Mouse (Mus musculus) liver, embryonic 11.5 days (tissue): ENCODE results near the gene Sctr. TPM values are rescaled to one million over a fixed set of nuclear protein-coding genes. Genes with fewer than 3 reads are reported as not detected.
A peak's percentile ranks its signal among the peaks of the same experiment; 100 is the strongest.

Experiments used
- ATAC-seq: fragments of 200-750 bp; cut with Nextera tagmentation; replicated peaks from 2 replicates; pipeline ENCODE4 v1.8.0; 2017; ENCODE audit warnings: moderate number of reproducible peaks, mild to moderate bottlenecking, moderate TSS enrichment, moderate library complexity; ENCODE audit not compliant: low FRiP score
- DNase-seq: peaks from one replicate; pipeline ENCODE4 v3.0.0-alpha.2; 2017; ENCODE audit warnings: low spot score
- H3K27ac ChIP-seq: fragments of 300-500 bp; sonication (generic); 2 replicates; pipeline ENCODE4 v1.5.1; 2014; ENCODE audit warnings: mild to moderate bottlenecking, low read depth, low read length, control low read depth
- H3K27me3 ChIP-seq: fragments of 300-500 bp; sonication (generic); replicated peaks from 2 replicates; pipeline ENCODE4 v1.6.1; 2014; ENCODE audit warnings: low read length, mixed read lengths; ENCODE audit not compliant: control insufficient read depth, insufficient read depth
- H3K36me3 ChIP-seq: fragments of 300-500 bp; sonication (generic); 2 replicates; pipeline ENCODE4 v1.6.1; 2014; ENCODE audit warnings: mild to moderate bottlenecking, low read length, moderate library complexity, mixed read lengths; ENCODE audit not compliant: control insufficient read depth, insufficient read depth
- H3K4me1 ChIP-seq: fragments of 300-500 bp; sonication (generic); replicated peaks from 2 replicates; pipeline ENCODE4 v1.6.1; 2014; ENCODE audit warnings: low read length, mixed read lengths; ENCODE audit not compliant: control insufficient read depth, insufficient read depth
- H3K4me2 ChIP-seq: fragments of 300-500 bp; sonication (generic); 2 replicates; pipeline ENCODE4 v1.6.1; 2014; ENCODE audit warnings: mild to moderate bottlenecking, control low read depth, moderate library complexity
- H3K4me3 ChIP-seq: fragments of 300-500 bp; sonication (generic); 2 replicates; pipeline ENCODE4 v1.5.1; 2014; ENCODE audit warnings: low read depth, low read length, control low read depth
- H3K9ac ChIP-seq: fragments of 300-500 bp; sonication (generic); 2 replicates; pipeline ENCODE4 v1.6.1; 2014; ENCODE audit warnings: low read depth, low read length, control low read depth
- H3K9me3 ChIP-seq: fragments of 300-500 bp; sonication (generic); 2 replicates; pipeline ENCODE4 v1.6.1; 2016; ENCODE audit warnings: low read length, inconsistent platforms, mixed read lengths; ENCODE audit not compliant: control insufficient read depth
- WGBS: fragments of 180-500 bp; shearing (Covaris S2); extraction: QIAGEN DNeasy Blood & Tissue Kit; methylation state at CpG from one replicate; pipeline ENCODE4 v1.1.7; 2014; 5-methylcytosine and 5-hydroxymethylcytosine counted together
- polyA plus RNA-seq: library from polyadenylated mRNA; unstranded; fragments of >200 nt; fragmentation: Nextera tagmentation; extraction: Ambion mirVana; gene quantifications from 2 replicates; pipeline ENCODE4 v1.2.1, GENCODE M21; 2014

Gene Sctr
- polyA plus RNA-seq, 1 experiment from 2014 or later, result not detected

DNA sequence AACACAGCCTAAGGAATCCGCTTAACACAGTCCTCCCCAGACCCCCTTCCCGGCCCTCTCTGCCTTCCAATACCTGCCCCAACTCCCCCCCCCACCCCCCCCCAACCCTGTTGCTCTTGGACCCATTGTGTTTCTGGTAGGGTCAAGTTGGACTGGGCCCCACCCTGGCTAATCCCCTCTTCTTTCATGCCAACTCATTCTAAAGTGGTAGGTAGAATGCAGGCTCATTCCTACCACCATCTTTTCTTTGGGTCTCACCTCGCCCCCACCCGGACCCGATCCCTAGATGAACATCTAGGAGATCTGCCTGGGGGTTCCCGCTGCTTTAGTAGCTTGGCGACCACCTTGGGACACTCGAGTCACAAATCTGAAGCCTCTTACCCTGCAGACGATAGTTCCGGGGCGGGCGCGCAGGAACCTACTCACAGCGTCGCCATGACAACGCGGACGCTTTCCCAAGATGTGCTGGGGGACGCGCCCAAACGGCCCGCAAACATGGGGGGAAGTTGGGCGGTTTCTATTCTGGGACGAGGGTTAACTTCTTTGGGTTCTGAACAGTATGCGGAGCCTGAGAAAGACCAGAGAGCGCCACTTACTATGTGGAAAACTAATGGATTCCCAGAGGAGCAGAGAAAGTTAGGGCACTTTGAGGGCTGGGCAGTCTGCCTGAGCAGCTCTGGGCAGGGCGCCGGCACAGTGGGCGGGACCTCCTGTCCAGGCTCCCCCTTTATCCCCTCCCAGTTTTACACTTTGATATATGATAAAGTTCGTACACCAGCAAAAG lies 9.7 kb upstream of the Sctr start, which contains the start of gene Cfap221:
Gene Cfap221, minus strand, starts transcription at position 437 of the 784 bp plus-strand sequence.
- DNase-seq (peak; percentile 80), ATAC-seq (peak; percentile 85)
- no peaks in the 10 kb centered on the region for H3K27me3 ChIP-seq
- no peak within 1 kb of the TSS for H3K27ac ChIP-seq
- peak within 1 kb of the TSS; percentile 50 for H3K4me3 ChIP-seq
- no peaks in the 10 kb centered on the region for H3K9me3 ChIP-seq
- H3K36me3 ChIP-seq, result no peaks in the 10 kb centered on the region
- H3K9ac ChIP-seq, result no peak within 1 kb of the TSS
- H3K4me1 ChIP-seq, result no peaks in the 10 kb centered on the region
- 4% methylated on average over 30 of the region's 30 CpGs for WGBS
- H3K4me2 ChIP-seq, result peak within 1 kb of the TSS; percentile 73

DNA sequence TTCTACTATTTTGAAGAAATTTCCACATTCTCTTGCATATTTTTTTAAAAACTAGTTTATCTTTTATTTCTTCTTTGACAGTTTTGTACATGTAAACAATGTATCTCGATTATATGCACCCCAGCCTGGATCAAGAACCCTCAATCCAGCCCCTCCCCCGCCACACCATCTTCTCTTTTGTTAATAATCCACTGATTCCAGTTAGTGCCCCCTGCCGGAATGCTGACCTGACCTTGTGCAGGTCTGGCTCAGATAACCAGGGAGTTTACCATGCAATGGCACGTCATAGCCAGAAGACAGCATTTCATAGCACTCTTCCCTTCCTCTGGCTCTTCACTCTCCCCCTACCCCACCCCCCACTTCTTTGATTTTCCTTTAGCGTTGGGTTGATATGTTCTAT lies 9.1 kb upstream of the Sctr start:
- 35% methylated on average over 5 of the region's 5 CpGs for WGBS
- peak; percentile 52; the same call in 1 of the 2 replicates for ATAC-seq

DNA sequence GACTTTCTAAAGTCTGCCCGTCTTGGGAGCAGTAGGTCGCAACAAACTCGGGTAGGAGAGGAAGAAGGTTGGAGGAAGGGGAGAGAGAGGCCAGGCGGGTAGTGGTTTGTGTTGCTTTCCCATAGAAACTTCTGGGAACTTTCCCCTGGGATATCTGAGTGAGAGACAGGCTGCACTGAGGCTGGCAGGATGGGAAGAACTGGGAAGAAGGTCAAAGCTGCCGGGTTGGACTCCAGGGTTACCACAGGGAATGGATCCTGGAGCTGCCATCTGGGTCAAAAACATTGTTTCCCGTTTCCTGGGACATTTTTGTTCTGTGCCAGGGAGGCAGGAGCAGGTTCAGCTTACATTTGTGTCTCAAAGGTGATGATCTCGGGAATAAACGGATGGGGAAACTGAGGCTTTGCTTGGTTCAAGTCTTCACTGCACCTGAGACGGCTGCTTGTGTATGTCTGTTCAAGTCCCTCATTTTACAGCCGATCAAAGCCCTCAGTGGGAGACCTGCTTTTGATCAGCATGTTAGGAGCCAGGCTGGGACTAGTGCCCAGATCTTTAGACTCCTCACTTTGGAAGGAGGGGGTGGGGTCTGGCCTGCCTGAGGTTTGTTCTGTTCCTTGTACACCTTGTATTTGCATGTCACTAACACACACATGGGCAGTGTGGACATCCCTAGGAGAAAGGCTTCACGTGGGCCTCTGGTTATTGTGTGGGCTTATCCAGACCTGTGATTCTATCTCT lies 1.3 kb downstream of the Sctr start:
- whole genome bisulfite sequencing, result 33% methylated on average over 11 of the region's 11 CpGs
- H3K27ac ChIP-seq, result no peak overlapping the region
- H3K9ac ChIP-seq, result no peak overlapping the region
- no peaks in the 10 kb centered on the region for H3K36me3 ChIP-seq
- H3K27me3 ChIP-seq, result peaks cover 24% of the 10 kb centered on the region
- no peaks in the 10 kb centered on the region for H3K9me3 ChIP-seq
- H3K4me3 ChIP-seq, result peak overlapping the region; percentile 34
- no peak for DNase-seq
- peak overlapping the region; percentile 65 for H3K4me2 ChIP-seq
- ATAC-seq, result no peak
- peaks cover 4% of the 10 kb centered on the region; the same call in 1 of the 2 replicates for H3K4me1 ChIP-seq

More for the DNA sequence above, 9.1 kb upstream of the Sctr start:
- peak overlapping the region; percentile 50 for H3K4me3 ChIP-seq
- H3K4me1 ChIP-seq, result no peaks in the 10 kb centered on the region
- H3K9me3 ChIP-seq, result no peaks in the 10 kb centered on the region
- peak overlapping the region; percentile 73 for H3K4me2 ChIP-seq
- no peak overlapping the region for H3K9ac ChIP-seq
- H3K27ac ChIP-seq, result no peak overlapping the region
- no peaks in the 10 kb centered on the region for H3K36me3 ChIP-seq
- H3K27me3 ChIP-seq, result no peaks in the 10 kb centered on the region
- no peak for DNase-seq

DNA sequence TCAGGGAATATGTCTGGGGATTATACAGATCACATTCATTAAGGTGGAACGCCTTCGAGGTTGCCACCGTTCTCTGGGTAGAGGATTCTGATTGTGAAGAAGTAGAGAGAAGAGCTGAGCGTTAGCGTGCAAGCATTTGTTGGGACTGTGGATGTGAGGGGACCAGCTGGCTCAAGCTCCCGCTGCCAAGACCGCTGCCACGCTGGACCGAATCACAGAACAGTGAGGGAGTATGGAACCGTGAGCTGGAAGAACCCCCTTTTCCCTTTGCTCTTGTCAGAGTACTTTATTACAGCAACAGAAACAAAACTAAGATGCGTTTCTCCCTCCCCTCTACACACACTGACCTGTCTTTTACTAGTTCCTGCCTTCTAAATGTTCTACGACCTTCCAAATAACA lies 5.9 kb downstream of the Sctr start:
- Histone ChIP-seq H3K4me1 (no peaks in the 10 kb centered on the region), H3K4me3 (no peak overlapping the region), H3K9ac (no peak overlapping the region), H3K4me2 (no peak overlapping the region), H3K27ac (no peak overlapping the region), H3K9me3 (no peaks in the 10 kb centered on the region), H3K36me3 (no peaks in the 10 kb centered on the region), H3K27me3 (peaks cover 14% of the 10 kb centered on the region)
- no peak for DNase-seq
- ATAC-seq, result no peak
- 78% methylated on average over 12 of the region's 12 CpGs for WGBS

DNA sequence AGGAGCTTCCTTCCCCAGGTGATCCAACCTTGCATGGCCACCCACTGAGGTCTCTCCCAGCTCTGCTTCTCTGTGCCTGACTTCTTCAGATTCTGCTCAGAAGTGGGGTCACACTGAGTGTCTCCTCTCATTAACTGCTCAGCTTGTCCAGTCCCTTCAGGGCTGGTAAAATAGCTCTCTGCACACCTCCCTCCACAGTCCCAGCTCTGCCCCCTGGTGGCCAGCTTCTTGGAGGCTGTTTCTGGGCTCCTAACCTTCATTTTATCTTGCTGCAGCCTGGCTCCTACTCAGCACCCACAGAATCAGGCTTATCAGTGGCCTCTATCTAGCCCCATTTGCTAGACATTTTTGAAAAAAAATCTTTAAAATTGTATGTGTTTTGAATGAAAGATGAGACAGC lies 6.4 kb downstream of the Sctr start:
- ATAC-seq, result no peak; the same call in 1 of the 2 replicates
- peak; percentile 65 for DNase-seq

DNA sequence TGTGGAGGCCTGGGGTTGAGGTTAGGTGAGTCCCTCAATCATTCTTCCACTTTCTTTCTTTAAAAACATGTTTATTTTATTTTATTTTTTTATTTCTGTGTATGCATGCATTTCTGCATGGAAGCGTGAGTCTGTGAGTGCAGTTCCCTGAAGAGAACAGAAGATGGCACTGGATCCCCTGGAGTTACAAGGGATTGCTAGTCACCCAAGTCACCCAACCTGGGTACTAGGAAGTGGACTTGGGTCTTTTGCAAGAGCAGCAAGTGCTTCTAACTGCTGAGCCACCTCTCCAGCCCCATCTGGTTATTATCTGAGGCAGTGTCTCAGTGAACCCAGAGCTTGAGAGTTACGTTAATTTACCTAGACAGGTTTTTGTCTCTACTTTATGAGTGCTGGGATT lies 9.5 kb downstream of the Sctr start:
- Histone ChIP-seq H3K36me3 (no peaks in the 10 kb centered on the region), H3K27ac (no peak overlapping the region), H3K9ac (no peak overlapping the region), H3K4me3 (no peak overlapping the region), H3K4me2 (no peak overlapping the region), H3K9me3 (no peaks in the 10 kb centered on the region), H3K4me1 (no peaks in the 10 kb centered on the region), H3K27me3 (no peaks in the 10 kb centered on the region)
- DNase-seq (no peak), ATAC-seq (no peak)
- 79% methylated on average over 2 of the region's 2 CpGs for WGBS

More for the DNA sequence above, 6.4 kb downstream of the Sctr start:
- Histone ChIP-seq H3K36me3 (no peaks in the 10 kb centered on the region), H3K4me3 (no peak overlapping the region), H3K4me1 (no peaks in the 10 kb centered on the region), H3K4me2 (no peak overlapping the region), H3K27ac (no peak overlapping the region), H3K27me3 (peaks cover 9% of the 10 kb centered on the region), H3K9me3 (no peaks in the 10 kb centered on the region), H3K9ac (no peak overlapping the region)

DNA sequence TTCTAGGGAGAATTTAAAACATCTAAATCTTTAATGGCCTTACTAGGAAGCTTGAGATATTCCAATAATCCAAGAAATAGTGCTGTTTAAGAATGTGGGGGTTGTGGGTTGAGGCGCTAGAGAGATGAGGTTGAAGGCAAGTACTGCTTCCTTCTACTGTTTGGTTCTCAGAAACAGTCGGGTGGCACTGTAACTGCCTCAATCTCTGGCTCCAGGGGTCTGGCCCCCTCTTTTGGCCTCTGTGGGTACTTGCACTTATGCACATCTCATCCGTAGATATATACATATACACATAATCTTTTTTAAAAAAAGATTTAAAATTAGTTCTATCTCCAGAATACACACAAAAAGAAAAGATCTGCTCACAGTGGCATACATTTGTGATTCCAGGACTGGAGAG lies 12.2 kb downstream of the Sctr start:
- 54% methylated on average over 3 of the region's 3 CpGs for WGBS
- H3K27me3 ChIP-seq, result no peaks in the 10 kb centered on the region
- no peak overlapping the region for H3K4me2 ChIP-seq
- H3K9me3 ChIP-seq, result no peaks in the 10 kb centered on the region
- ATAC-seq, result no peak
- no peak for DNase-seq
- no peak overlapping the region for H3K4me3 ChIP-seq
- no peak overlapping the region for H3K27ac ChIP-seq
- H3K36me3 ChIP-seq, result no peaks in the 10 kb centered on the region
- H3K4me1 ChIP-seq, result no peaks in the 10 kb centered on the region
- no peak overlapping the region for H3K9ac ChIP-seq

DNA sequence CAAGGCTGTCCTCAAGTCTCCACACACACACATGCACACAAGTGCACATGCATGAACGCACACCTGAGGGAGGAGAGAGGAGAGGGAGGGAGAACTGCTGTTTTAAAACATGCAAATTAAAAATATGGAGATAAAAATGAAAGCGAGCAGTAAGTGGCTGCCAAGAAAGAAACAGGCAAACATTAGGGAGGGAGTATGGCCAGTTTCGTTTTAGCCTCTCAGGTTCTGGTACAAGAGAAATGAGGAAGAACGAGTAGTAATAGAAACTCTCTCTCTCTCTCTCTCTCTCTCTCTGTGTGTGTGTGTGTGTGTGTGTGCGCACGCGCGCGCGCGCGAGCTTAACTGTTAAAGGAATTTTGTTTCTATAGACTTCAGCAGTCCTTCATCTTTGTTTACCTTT lies 12.7 kb downstream of the Sctr start:
- H3K4me3 ChIP-seq, result no peak overlapping the region
- ATAC-seq (no peak), DNase-seq (no peak)
- no peak overlapping the region for H3K9ac ChIP-seq
- no peaks in the 10 kb centered on the region for H3K36me3 ChIP-seq
- no peaks in the 10 kb centered on the region for H3K9me3 ChIP-seq
- no peaks in the 10 kb centered on the region for H3K27me3 ChIP-seq
- no peak overlapping the region for H3K4me2 ChIP-seq
- WGBS, result 89% methylated on average over 12 of the region's 12 CpGs
- no peak overlapping the region for H3K27ac ChIP-seq
- no peaks in the 10 kb centered on the region for H3K4me1 ChIP-seq
